Mouse (Mus musculus): ENCODE data around the gene Mapk8. TPM values are rescaled to one million over a fixed set of nuclear protein-coding genes. Genes with fewer than 3 reads are reported as not detected.

The Mapk8 gene
- total RNA-seq, 2 experiments from 2014 or later: 142 to 150 TPM

Other genes starting within 250 kb of the Mapk8 start
- 10 to 100 TPM in 1 of 2 experiments, 1 to 10 TPM in 1; 8.8 to 11.4 TPM for gene Arhgap22, start 233.1 kb downstream of the Mapk8 start, total RNA-seq (2021)
- gene Frmpd2, start 24.5 kb upstream of the Mapk8 start, total RNA-seq (2021): 1 to 10 TPM; 1.2 to 1.6 TPM
- gene Ptpn20, start 142.0 kb upstream of the Mapk8 start, total RNA-seq (2021): under 1 TPM; 0.81 to 0.85 TPM